Mouse (Mus musculus) liver, embryonic 14.5 days (tissue): ENCODE results near the gene She.

Source experiments
- CTCF ChIP-seq: IDR thresholded peaks from 2 replicates; pipeline ENCODE4 v1.5.1; 2016; ENCODE audit warnings: antibody characterized with exemption, low read depth, control low read depth
- EP300 ChIP-seq: IDR thresholded peaks from 2 replicates; pipeline ENCODE4 v1.6.1; 2016; ENCODE audit warnings: antibody characterized with exemption, low read depth

- TF ChIP-seq CTCF (no peak), EP300 (no peak)
Measured at GRCm38 (mm10) chr3:89869556-89869955, 38.4 kb downstream of the She start.
